Mouse (Mus musculus): ENCODE results near the gene Atp13a2.

The Atp13a2 gene

DNA sequence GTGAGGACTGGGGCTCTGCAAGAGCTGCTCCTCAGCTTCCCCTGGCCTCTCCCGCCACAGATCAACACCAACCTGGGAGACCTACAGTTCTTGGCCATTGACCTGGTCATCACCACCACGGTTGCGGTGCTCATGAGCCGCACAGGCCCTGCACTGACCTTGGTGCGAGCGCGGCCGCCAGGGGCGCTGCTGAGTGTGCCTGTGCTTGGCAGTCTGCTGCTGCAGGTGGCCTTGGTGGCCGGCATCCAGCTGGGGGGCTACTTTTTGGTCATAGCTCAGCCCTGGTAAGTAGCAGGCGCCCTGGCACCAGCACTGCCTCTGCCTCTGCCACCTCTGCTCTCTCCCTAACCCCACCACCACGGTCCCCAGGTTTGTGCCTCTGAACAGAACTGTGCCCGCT is 19.3 kb downstream of the Atp13a2 start:
- DNase-seq, result peak in 1 of 2 experiments; percentile 59

GRCm38 (mm10) chr4:141008028-141008427 is 21.4 kb downstream of the Atp13a2 start:
- peak; percentile 57 to 80 for DNase-seq

- no peak for DNase-seq
Measured at GRCm38 (mm10) chr4:141010118-141010517, 23.4 kb downstream of the Atp13a2 start, which contains the start of gene Mfap2. Gene Mfap2, plus strand, starts transcription at chr4:141010418.

DNA sequence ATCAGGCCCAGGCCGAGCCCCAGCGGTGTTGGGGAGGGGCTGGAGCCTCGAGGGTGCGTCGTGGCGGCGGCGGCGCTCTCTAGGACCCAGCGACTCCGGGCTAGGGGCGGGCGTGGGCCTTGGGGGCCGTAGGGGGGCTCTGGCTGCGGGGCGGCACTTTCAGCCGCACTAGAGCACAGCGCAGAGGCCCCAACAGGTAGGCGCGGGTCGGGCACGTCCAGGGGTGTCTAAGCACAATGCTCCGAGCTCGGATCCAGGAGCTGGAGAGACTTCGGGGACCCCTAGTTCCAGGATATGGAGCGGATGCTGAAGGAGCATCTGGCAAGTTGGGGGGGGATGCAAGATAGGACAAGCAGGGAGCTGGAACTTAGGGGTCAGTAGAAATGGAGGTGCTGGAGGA is 23.9 kb downstream of the Atp13a2 start:
- DNase-seq, result no peak

- DNase-seq, result peak in 1 of 2 experiments; percentile 48
Measured at GRCm38 (mm10) chr4:141010941-141011429, 24.3 kb downstream of the Atp13a2 start.

GRCm38 (mm10) chr4:141011556-141012328 is 25.1 kb downstream of the Atp13a2 start:
- peak in 1 of 2 experiments; percentile 49 for DNase-seq

- no peak for DNase-seq
Measured at GRCm38 (mm10) chr4:141012558-141012957, 25.9 kb downstream of the Atp13a2 start.

DNA sequence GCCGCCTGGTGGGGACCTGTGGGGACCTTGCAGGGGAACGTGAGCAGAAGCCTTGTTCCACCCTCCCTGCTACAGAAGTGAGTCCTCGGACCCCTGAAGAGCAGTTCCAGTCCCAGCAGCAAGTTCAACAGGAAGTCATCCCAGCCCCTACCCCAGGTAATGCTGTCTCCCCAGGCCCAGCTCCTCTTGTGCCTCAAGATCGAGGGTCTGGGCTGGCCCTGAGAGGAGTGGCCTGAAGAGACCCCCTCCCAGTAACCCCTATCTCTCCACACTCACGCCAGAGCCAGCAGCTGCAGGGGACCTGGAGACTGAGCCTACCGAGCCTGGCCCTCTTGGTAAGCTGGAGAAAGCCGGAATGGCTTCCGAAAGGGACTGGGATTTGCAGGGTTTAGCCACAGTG is 27.4 kb downstream of the Atp13a2 start:
- no peak for DNase-seq

GRCm38 (mm10) chr4:141014856-141015255 is 28.2 kb downstream of the Atp13a2 start:
- no peak for DNase-seq

- no peak for DNase-seq
Measured at GRCm38 (mm10) chr4:141015356-141015755, 28.7 kb downstream of the Atp13a2 start.

GRCm38 (mm10) chr4:141016311-141016710 is 29.6 kb downstream of the Atp13a2 start:
- no peak for DNase-seq

GRCm38 (mm10) chr4:141017657-141018436 is 31.2 kb downstream of the Atp13a2 start:
- no peak for DNase-seq

DNA sequence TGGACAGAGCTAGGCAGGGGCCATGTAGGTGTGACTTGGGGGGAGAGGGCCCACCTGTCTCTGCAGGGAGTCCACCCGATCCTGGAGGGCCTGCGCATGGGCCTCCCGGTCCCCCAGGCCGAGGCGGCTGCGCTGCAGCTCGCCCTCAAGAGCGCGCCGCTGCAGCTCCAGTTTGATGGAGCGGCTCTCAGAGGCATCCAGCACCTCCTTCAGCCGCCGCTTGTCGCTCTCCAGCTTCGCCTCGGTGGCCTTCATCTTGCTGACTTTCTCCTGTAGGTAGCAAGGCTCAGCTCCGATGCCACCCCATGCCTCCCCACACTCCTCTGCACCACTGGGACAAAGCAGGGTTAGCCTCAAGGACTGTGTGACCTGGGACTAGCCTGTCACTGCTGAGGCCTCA is 33.5 kb downstream of the Atp13a2 start:
- DNase-seq, result no peak

DNA sequence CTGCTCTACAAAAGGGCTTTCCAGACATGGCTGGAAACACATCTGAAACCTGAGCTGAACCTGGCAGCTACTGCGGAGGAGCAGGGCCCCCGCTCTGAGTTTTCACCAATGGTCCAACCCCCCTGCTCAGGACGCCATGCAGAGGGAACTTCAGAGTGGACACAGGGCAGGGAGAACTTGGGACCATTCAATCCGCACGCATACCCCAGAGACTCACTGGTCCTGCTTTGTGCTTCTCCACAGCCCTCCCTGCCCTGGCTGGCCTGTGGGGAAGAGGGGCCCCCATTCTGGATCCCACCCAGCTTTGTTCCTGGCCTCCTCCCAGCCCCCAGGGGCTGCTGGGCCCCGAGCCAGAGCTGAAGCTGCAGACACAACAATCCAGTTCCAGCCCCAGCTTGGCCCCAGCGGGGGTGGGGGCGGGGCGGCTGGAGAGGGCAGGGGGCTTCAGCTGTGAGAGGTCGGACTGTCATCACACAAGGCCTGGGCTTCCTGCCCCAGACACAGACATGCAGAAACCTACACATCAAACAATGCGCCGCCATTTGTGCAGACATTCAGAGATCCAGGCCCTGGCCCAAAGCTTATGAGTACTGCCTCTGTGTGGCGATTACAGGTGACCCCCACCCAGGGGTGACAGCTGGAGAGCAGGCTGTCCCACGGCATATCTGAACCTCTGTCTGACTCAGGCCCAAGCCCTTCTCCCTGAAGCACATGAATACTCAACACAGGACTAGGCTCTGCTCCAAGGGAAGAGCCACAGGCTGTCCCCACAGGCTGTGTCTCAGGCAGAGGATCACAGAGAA is 34.3 kb downstream of the Atp13a2 start:
- no peak for DNase-seq

DNA sequence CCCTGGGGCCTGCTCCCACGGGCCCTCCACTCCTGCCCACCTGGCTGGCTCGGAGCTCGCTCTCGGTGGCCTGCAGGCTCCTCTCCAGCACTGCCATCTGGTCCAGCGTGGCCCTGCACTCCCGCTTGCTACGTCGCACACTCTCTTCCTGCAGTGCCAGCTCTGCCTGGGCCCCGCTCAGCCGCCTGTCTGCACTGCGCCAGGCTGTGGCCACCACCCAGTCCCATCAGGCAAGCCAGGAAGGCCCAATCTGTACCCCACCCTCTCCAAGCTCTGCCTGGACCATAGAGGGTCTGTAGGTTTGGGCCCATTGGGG is 34.9 kb downstream of the Atp13a2 start:
- no peak for DNase-seq

- no peak for DNase-seq
Measured at GRCm38 (mm10) chr4:141024052-141024451, 37.4 kb downstream of the Atp13a2 start.

- DNase-seq, result no peak
Measured at GRCm38 (mm10) chr4:141024992-141025391, 38.3 kb downstream of the Atp13a2 start.

GRCm38 (mm10) chr4:141030541-141031206 is 44.0 kb downstream of the Atp13a2 start:
- no peak for DNase-seq

- DNase-seq, result peak; percentile 74 to 79
Measured at GRCm38 (mm10) chr4:141031733-141032132, 45.1 kb downstream of the Atp13a2 start.

- peak; percentile 77 to 89 for DNase-seq
Measured at GRCm38 (mm10) chr4:141033606-141034549, 47.2 kb downstream of the Atp13a2 start.

DNA sequence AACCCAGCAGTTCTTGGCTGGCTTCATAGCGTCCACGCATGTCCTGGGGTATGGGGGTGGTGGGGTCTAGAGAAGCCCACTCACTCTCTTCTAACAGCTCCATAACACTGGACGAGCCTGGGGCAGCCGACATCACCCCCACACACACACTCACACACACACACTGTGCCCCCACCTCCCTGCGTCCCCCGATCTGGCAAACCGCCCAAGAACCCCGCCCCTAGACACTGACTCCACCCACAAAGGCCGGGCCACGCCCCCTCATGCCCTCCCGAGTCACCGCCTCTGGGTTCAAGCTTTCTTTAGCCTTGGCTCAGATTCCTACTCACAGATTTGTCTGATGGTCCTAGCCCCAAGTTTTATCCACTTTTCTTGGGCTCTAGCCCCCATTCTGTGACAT is 54.4 kb downstream of the Atp13a2 start:
- DNase-seq, result peak in 1 of 2 experiments; percentile 43

All from kidney, postnatal 25 days (tissue).